Mouse (Mus musculus): ENCODE results near the gene Slc26a3.

DNA sequence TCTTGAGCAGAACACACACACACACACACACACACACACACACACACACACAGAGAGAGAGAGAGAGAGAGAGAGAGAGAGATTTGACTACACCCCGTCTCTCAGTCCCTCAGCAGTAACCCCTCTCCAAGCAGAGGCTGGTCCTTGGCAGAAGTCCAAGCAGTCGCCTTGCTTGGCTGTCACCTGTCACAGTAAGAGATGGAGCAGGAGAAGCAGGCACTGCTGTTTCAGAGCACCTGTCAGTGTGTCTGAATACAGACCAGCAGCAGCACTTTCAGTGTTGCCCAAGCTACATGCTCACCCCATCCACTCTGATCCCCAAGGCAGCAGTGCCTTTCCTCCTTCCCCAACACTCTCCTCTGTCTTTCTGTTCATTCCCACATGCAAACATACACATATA, 9.8 kb upstream of the Slc26a3 start:
- TF ChIP-seq POLR2A (IDR thresholded peaks at IDR 0.05; ENCODE audit: insufficient read depth, low read depth, low read length) (no peak), CTCF (IDR thresholded peaks at IDR 0.05; ENCODE audit: insufficient read depth, low read depth, low read length) (no peak)
